Mouse (Mus musculus) lung, embryonic 15.5 days (tissue): ENCODE results near the gene AW822073. TPM values are rescaled to one million over a fixed set of nuclear protein-coding genes. Genes with fewer than 3 reads are reported as not detected.

ENCODE experiments used
- polyA plus RNA-seq: library from polyadenylated mRNA; unstranded; fragments of >200 nt; fragmentation: Nextera tagmentation; extraction: Ambion mirVana; gene quantifications from 2 replicates; pipeline ENCODE4 v1.2.1, GENCODE M21; 2015

AW822073 gene
- polyA plus RNA-seq, 1 experiment from 2014 or later = not detected

Other genes starting within 250 kb of the AW822073 start
- gene Duxf3, start 7.7 kb upstream of the AW822073 start, polyA plus RNA-seq = not detected in 2 replicates
- gene Gm4981, start 11.8 kb upstream of the AW822073 start, polyA plus RNA-seq = not detected in 2 replicates
- 88.6 and 89.3 TPM in 2 replicates for gene Gcc2, start 30.6 kb upstream of the AW822073 start, polyA plus RNA-seq
- 227 and 235 TPM in 2 replicates for gene Lims1, start 98.5 kb upstream of the AW822073 start, polyA plus RNA-seq
- gene Ranbp2, start 222.0 kb upstream of the AW822073 start, polyA plus RNA-seq = 26.5 and 27.9 TPM in 2 replicates